Mouse (Mus musculus) ES-E14 (cell line): ENCODE results near the gene Shisa6.

Source experiments
- CHD2 ChIP-seq: IDR thresholded peaks from 2 replicates; pipeline ENCODE4 v1.6.1; 2014; ENCODE audit warnings: mild to moderate bottlenecking, low read depth, low read length, inconsistent platforms
- MAFK ChIP-seq: IDR thresholded peaks from 2 replicates; pipeline ENCODE4 v1.6.1; 2014; ENCODE audit warnings: mild to moderate bottlenecking, low read depth, low read length, inconsistent platforms; ENCODE audit not compliant: insufficient read depth
- ZC3H11A ChIP-seq: IDR thresholded peaks from 2 replicates; pipeline ENCODE4 v1.6.1; 2012; ENCODE audit warnings: low read depth, mild to moderate bottlenecking, inconsistent platforms, low read length, borderline replicate concordance

DNA sequence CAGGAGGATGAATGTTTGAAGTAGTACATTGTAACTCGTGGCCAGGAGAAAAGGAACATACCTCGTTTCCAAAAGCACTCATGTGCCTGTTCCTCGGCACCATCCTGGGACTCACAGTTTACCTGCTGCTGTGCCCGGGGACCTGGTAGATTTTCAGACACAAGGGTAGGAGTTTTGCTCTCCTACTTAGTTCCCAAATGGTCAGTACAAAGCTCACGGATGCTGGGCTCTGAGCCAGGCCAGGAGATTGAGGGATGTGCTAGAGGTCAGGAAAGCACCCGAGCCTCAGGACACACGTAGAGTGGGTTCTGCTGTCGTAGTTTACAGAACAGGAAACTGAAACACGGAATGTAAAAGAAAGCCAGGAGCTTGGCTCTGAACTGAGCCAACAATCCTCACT, 29.5 kb downstream of the Shisa6 start:
- TF ChIP-seq MAFK, result no peak
- no peak for TF ChIP-seq ZC3H11A
- no peak for TF ChIP-seq CHD2
